Mouse (Mus musculus) B cell, adult 62 days (primary cell): ENCODE measurements around the gene Olfr670. TPM values are rescaled to one million over a fixed set of nuclear protein-coding genes. Genes with fewer than 3 reads are reported as not detected.

ENCODE experiments used
- total RNA-seq: library from RNA; stranded (reverse); gene quantifications from 4 replicates; pipeline ENCODE4 v1.2.4, GENCODE M21; 2023

Olfr670 gene
- total RNA-seq = not detected in 4 replicates

DNA sequence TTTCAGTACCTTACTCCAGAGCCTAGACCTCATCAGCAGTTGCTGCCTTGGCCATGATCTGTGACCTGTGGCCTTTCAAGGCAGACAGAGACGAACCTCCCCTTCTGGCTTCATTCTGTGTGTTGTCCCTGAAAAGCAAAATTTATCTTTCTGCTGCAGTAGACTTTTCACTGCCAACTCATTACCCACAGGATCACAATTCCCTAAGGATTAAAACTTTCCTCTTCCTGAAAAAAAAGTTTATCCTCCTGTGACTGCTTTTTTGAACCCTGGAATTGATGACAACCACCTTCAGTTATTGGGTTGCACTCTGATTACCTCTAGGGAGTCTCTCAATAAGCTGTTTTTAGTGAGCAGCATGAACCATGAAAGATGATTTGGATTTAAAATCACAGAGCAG, at the start of gene Olfr670:
TSS of gene Olfr670 (minus strand) at position 101 of the 400 bp plus-strand sequence.

DNA sequence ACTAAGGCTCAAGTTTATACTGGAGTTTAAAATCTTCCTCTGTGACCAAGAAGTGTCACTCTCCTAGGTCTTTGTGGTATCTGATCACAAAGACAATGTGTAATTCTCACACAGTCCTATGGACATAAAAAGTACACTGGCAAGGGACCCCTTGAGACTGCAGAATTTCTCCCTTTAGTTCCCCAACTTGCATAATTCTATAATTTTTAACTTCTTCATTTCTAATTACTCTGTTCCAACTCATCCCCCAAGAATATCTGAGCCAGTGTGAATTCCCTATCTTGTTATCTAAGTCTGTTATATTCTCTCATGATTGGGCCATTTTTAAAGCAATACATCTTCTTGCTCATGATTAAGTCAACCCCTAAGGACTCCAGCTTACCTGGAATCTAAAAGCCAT, 39.5 kb upstream of the Olfr670 start, which contains the start of gene Olfr672:
TSS of gene Olfr672 (minus strand) at position 101 of the 400 bp plus-strand sequence.

DNA sequence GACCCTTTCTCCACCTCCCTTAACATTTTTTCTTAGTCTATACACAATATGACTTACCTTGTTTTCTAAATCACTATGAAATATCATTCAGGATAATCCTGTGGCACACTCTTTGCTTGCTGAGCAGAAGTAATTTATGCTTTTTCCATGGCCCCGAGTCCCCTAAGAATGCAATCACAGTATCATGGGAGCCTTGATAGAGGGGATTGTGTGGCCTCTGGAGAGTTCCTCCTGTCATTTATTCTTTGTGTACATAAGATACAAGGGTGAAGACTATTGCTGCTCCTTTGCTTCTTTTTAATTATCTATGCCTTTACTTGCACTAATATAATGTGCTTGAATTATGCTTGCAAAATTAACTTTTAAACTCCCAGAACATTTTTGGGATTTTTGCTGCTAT, 16.6 kb upstream of the Olfr670 start, which contains the start of gene Olfr671:
TSS of gene Olfr671 (minus strand) at position 101 of the 400 bp plus-strand sequence.

GRCm38 (mm10) chr7:104933940-104934339, 28.5 kb downstream of the Olfr670 start, which contains the start of gene Olfr669:
Gene Olfr669, plus strand, starts transcription at chr7:104934240.

DNA sequence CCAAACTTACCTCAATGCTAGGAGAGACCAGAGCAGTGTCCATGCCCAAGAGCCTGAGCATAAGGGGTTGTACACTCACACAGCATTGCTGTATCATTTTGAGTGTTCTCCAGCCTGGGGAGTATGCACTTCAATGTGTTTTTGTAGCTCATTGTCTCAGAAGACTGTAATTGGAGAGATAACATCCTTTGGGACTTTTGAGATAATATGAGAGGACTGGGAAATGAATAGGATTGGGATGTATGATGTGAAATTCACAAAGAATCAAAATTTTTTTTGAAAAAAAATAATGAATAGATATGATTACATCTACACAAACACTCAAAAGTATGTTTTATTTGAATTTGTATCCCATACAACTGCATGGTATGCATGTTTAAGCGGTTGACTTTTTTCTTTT, 34.5 kb downstream of the Olfr670 start, which contains the start of gene Olfr668:
TSS of gene Olfr668 (minus strand) at position 101 of the 400 bp plus-strand sequence.

DNA sequence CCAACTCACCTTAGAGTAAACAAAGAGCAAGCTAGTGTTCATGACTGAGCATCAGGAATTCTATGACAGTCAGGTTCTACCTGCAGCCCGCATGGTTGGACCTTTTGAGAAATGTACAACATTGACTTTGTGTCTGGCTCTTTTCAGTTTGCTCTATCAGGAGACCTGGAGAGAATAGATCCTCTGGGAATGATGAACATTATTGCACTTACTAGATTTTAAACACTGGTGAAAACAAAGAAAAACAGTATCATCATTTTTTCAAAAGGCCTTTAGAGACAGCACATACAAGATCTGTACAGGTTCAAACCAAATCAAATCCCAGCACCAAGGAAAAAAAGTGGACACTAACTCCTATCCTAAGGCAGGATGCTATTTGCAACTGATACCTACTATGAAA, 41.0 kb downstream of the Olfr670 start, which contains the start of gene Olfr667:
TSS of gene Olfr667 (minus strand) at position 101 of the 400 bp plus-strand sequence.

Other genes with a start within 250 kb of the Olfr670 start
- not detected in 4 replicates for gene Usp17le, start 185.2 kb downstream of the Olfr670 start, total RNA-seq
- gene Usp17lb, start 120.0 kb downstream of the Olfr670 start, total RNA-seq = not detected in 4 replicates
- not detected in 4 replicates for gene Usp17la, start 105.6 kb downstream of the Olfr670 start, total RNA-seq
- not detected in 4 replicates for gene Olfr665, start 84.6 kb downstream of the Olfr670 start, total RNA-seq
- not detected in 4 replicates for gene Olfr666, start 66.7 kb downstream of the Olfr670 start, total RNA-seq
- gene Olfr667, start 41.1 kb downstream of the Olfr670 start, total RNA-seq = not detected in 4 replicates
- not detected in 4 replicates for gene Olfr668, start 34.6 kb downstream of the Olfr670 start, total RNA-seq
- not detected in 4 replicates for gene Olfr669, start 28.4 kb downstream of the Olfr670 start, total RNA-seq
- not detected in 4 replicates for gene Olfr671, start 16.5 kb upstream of the Olfr670 start, total RNA-seq
- gene Olfr672, start 39.4 kb upstream of the Olfr670 start, total RNA-seq = not detected in 4 replicates
- gene Olfr675, start 65.8 kb upstream of the Olfr670 start, total RNA-seq = not detected in 4 replicates
- not detected in 4 replicates for gene Olfr676, start 70.1 kb upstream of the Olfr670 start, total RNA-seq
- gene Olfr677, start 88.8 kb upstream of the Olfr670 start, total RNA-seq = not detected in 4 replicates
- gene Olfr678, start 101.9 kb upstream of the Olfr670 start, total RNA-seq = not detected in 4 replicates
- not detected in 4 replicates for gene Olfr679, start 118.6 kb upstream of the Olfr670 start, total RNA-seq
- gene Olfr680-ps1, start 130.2 kb upstream of the Olfr670 start, total RNA-seq = not detected in 4 replicates
- not detected in 4 replicates for gene Olfr681, start 154.2 kb upstream of the Olfr670 start, total RNA-seq
- not detected in 4 replicates for gene Olfr683, start 184.4 kb upstream of the Olfr670 start, total RNA-seq
- gene Olfr684, start 201.0 kb upstream of the Olfr670 start, total RNA-seq = not detected in 4 replicates
- not detected in 4 replicates for gene Olfr685, start 223.4 kb upstream of the Olfr670 start, total RNA-seq
- not detected in 4 replicates for gene Olfr686, start 244.9 kb upstream of the Olfr670 start, total RNA-seq